Mouse (Mus musculus) erythroblast, embryonic 14.5 days (primary cell): ENCODE results near the gene Bnipl.

Experiments
- GATA1 ChIP-seq: IDR thresholded peaks from 2 replicates; pipeline ENCODE4 v1.6.1; 2012; ENCODE audit warnings: low read length, inconsistent platforms, mixed read lengths
- TAL1 ChIP-seq: IDR thresholded peaks from 3 replicates; pipeline ENCODE4 v1.6.1; 2012; ENCODE audit warnings: low read length, inconsistent platforms, mixed read lengths

DNA sequence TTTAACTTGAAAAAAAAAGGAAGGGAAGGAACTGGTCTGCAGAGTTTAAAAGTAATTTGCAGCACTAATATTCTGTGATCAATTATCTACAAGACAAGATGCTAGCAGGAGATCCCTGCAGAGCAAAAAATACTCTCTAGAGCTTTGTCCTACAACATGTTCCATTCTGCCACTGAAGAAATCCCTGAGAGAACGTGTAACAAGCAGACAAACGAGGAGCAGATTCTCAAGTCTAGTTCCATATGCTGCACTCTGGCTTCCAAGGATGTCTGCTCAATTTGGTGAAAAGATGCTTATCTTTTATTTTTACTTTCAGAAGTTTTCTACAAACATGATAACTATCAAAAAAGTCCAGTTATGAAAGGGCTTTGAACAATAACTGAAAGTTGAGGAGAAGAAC lies 50.4 kb downstream of the Bnipl start:
- TF ChIP-seq GATA1 (no peak), TAL1 (no peak)
